Mouse (Mus musculus) olfactory bulb, adult 2 months (tissue): Measurements from ENCODE around the gene Gm42791.

Source experiments
- CTCF ChIP-seq: fragments of 200-500 bp; IDR thresholded peaks from 2 replicates; pipeline ENCODE4 v1.5.1; 2012; ENCODE audit warnings: low read depth, mild to moderate bottlenecking, low read length, moderate library complexity; ENCODE audit not compliant: insufficient read depth
- POLR2A ChIP-seq: fragments of 200-500 bp; IDR thresholded peaks from 2 replicates; pipeline ENCODE4 v1.6.1; 2012; ENCODE audit warnings: mild to moderate bottlenecking, low read depth, low read length, moderate library complexity; ENCODE audit not compliant: insufficient read depth

GRCm38 (mm10) chr5:149037729-149038128 is 42.8 kb upstream of the Gm42791 start:
- TF ChIP-seq POLR2A: no peak
- TF ChIP-seq CTCF: no peak
